Mouse (Mus musculus): Measurements from ENCODE around the gene Myh9.

Gene Myh9

GRCm38 (mm10) chr15:77827794-77828193 is 14.2 kb downstream of the Myh9 start:
- peak; percentile 73 for DNase-seq

GRCm38 (mm10) chr15:77827379-77827778 is 14.6 kb downstream of the Myh9 start:
- DNase-seq: no peak

- DNase-seq: peak; percentile 56
Measured at GRCm38 (mm10) chr15:77825382-77825781, 16.6 kb downstream of the Myh9 start.

DNA sequence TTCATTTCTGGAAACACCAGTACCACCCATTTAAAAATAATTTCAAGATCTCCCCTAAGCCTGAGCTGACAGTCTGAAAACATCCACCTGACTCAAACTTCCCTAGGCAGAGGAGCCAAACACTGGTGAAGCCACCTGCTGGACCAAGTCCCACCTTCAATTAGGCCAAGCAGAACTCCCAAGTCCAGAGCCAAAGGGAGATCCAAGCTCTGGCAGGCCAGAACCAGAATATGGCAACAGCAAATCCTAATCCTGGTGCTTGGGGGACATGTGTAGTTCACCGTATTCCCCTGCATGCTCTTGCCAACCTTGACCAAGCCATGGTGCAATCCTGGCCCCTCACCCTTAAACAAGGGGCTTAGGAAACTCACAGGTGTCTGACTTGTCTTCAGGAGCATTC is 17.7 kb downstream of the Myh9 start:
- no peak for DNase-seq

DNA sequence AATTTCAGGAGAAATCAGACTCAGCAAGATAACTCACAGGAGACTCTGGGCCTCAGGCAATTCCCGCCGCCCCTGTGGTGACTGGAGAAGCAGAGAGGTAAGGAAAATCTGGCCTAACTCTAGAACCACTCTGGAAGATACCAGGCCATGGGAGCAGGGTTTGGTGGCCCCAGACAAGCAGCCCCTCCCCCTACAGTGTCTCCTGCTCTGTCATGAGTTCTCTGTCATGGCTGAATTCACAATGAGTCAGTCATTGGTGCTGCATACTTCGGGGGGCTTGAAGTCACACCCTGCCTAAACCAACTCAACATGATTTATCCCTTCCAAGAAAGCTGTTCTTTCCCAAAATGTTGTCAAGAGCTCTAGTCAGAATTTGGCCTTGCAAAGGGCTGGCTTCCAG is 18.3 kb downstream of the Myh9 start:
- no peak for DNase-seq

DNA sequence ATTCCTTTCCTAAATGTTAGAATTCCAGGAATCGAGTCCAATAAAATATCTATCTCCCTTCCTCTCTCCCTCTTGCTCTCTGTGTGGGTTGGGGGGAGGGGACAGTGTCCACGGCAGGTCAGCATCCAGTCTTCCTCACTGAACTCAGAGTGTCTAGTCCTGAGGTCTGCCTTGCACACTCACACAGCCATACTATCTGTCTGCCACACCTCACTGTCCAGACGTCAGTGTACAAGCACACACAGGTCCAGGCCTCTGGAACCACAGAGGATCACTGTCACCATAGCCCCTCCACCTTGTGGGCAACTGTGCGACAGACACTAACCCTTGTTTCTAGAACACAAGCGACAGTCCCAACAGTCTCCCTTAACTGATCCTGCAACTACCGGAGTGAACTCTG is 18.8 kb downstream of the Myh9 start:
- no peak for DNase-seq

- DNase-seq: no peak
Measured at GRCm38 (mm10) chr15:77822671-77823070, 19.3 kb downstream of the Myh9 start.

DNA sequence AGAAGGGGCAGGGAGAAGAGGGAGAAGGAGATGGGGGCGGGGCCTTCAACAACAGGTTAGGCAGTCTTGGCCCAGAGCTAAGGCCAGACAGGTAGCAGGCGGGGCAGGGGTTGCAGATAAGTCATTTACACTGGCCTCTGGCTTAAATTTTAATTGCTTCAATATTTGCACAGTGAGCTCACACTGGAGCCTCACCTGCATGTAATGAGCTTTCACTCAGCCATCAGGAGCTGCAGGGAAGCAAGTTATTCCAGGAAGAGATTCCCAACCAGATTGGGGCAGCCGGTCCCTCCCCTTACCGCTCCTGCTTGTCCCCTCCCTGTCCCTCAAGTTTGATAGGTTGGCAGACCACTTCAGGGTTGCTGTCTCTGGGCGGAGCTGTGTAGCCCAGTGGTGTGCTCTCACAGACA is 19.9 kb downstream of the Myh9 start:
- peak; percentile 89 for DNase-seq

DNA sequence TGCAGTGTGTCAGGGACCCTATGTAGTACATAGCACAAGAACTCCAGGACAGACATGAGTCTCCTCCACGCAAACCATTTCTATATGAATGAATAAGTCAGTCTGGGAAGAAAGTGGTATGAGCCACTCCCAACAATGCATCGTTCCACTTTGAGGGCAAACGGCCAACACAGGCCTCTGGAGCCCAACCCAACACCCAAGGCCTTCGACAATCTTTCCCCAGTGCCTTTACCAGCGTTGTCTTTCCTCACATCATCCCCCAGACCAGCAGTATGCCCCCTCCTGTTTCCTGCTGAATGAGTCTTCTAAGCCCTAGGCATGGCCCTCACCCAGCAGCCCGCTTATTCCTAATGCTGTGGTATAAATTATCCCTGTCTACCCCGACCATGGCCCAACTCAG is 20.6 kb downstream of the Myh9 start:
- DNase-seq: no peak

GRCm38 (mm10) chr15:77820480-77821163 is 21.4 kb downstream of the Myh9 start:
- DNase-seq: peak; percentile 76

- DNase-seq: peak; percentile 92
Measured at GRCm38 (mm10) chr15:77819894-77820387, 22.0 kb downstream of the Myh9 start.

GRCm38 (mm10) chr15:77818556-77819158 is 23.3 kb downstream of the Myh9 start:
- no peak for DNase-seq

DNA sequence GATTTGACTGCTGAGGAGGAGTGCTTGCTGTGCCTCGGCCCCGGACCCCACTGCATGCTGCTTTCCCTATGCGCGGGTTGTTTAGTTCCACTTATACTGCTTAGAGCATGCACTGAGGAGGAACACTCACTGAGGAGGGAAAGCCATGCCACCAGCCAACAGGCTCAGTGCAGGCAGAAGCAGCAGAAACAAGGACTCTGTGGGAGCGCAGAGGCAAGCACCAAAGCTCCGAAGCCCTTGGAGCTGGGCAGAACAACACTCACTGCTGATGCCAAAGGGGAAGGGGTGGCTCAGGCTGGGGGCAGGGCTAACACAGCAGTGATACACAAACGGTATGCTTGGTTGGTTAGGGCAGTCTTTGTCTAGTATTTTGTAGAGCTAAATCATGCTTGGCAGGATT is 24.6 kb downstream of the Myh9 start:
- DNase-seq: no peak

GRCm38 (mm10) chr15:77816601-77816950 is 25.4 kb downstream of the Myh9 start:
- DNase-seq: no peak

DNA sequence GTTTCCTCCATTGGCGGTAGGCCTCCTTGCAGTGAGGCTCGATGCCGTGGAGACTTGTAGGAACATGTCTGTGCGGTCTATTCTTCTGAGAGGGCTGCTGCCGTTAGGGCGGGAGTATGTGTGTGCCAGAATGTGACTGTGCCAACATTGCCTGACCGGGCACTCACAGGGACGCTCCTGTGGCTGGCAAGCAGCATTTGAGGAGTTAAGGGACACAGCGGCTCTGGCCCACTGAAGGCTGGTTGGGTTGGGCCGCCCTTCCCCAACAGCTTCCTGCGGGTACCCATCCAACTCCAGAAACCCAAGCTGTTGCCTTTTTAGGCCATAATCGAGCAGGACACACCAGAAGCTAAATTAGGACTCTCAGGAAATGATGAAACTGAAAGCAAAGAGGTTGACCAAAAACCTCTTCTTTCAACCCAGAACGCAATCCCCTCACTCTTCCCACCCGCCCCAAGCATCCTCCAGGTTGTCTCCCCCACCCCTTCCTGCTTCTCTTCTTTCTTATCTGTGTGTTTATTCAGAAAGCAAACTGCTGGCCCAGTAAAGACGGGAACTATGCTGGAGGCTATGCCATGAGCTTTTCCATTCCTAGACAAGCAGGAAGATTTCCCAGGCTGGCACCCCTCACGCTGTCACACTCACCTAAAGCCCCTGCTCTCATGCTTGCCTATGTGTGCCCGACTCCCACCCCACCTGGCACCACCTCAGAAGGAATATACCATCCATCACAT is 25.9 kb downstream of the Myh9 start:
- DNase-seq: peak; percentile 72

DNA sequence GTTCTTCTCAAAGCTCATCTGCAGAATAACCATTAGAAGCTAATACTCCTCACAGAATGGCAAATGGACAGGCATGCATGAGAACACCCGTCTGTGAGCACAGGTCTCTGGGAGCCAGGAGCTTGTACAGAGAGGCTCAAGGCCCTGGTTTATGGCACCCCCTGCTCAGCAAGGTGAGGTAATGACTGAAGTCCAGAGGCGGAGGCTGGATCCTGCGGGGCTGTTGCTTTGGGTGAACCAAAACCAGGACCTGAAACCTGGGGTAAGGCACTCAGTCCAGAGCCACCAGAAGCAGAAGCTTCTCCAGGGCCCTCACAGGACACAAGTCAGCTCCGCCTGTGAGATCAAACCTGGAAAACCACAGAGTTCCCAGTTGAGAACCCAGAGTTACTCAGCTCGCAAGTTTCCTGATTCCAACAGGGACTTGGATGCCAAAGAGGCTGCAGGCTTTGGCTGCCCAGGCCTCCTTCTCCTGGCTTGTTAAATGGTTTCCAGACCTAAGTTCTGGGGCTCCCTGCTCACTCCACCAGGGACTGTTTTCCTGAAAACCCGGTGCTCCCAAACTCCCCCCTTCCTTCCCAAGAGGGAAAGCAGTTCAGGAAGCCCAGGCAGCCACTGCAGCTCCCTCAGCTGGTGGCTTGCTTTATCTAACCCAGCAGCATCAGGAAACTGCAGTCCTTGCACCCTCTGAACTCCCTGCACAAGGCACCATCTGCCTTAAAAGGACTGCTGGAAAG is 28.2 kb downstream of the Myh9 start:
- DNase-seq: no peak

DNA sequence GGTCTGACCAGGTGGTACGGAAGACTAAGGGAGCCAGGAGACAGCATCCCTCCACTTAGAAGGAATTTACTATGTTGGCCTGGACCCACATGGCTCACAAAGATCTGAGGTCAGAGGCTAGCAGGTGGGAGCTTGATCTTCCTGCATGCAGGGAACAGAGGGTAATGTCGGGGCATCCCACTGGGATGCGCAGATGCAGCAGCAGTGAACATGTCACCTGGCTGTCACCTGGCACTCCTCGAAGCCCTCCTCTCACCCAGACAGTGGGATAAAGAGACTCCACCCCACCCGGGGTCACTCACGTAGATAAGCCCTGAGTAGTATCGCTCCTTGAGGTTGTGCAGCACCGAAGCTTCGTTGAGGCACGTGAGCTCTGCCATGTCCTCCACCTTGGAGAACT is 29.4 kb downstream of the Myh9 start:
- DNase-seq: no peak

DNA sequence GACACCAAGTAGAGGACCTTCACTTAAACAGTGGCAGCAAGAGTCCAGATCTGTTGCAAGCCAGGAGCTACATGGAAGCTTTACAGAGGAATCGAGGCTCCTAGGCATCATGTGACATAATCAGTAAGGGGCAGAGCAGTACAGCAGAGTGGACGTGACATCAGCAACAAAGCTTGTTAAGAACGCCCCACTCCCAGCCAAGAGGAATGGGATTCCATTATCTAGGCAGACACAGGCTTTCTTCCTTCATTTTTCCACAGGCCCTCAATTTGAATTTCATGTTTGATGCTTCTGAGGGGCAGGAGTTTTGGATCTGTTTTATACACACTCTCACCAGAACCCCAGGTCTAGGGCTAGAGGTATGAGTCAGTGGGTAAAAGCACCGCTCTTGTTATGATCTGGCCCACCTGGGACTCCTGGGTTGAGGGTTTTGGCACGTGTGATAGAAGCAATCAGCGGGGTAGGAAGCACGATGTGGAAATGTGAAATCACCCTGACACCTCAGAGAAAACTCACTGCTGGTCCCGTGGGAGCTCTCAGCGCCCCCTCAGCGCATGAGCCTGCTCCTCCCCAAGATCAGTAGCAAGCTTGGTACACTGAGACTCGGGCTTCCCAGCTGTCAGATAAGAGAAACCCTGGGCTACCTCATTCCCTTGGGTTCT is 30.7 kb downstream of the Myh9 start:
- no peak for DNase-seq

- no peak for DNase-seq
Measured at GRCm38 (mm10) chr15:77810416-77811098, 31.4 kb downstream of the Myh9 start.

- no peak for DNase-seq
Measured at GRCm38 (mm10) chr15:77809434-77809833, 32.5 kb downstream of the Myh9 start.

DNA sequence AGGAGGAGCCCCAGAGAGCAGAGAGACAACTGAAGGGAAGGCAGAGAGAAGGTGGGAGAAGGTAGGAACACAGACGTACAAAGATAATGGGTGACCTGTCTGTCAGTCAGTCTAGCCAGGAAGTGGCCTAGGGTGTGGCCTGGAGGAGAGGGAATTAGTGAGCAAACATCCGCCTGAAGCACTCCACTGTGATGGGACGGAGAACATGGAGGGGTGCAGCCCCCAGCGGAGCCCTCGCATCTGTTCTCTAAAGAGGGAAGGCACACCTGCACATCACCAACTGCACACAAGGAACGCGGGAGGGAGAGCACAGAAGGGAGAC is 34.8 kb downstream of the Myh9 start:
- peak; percentile 50 for DNase-seq

DNA sequence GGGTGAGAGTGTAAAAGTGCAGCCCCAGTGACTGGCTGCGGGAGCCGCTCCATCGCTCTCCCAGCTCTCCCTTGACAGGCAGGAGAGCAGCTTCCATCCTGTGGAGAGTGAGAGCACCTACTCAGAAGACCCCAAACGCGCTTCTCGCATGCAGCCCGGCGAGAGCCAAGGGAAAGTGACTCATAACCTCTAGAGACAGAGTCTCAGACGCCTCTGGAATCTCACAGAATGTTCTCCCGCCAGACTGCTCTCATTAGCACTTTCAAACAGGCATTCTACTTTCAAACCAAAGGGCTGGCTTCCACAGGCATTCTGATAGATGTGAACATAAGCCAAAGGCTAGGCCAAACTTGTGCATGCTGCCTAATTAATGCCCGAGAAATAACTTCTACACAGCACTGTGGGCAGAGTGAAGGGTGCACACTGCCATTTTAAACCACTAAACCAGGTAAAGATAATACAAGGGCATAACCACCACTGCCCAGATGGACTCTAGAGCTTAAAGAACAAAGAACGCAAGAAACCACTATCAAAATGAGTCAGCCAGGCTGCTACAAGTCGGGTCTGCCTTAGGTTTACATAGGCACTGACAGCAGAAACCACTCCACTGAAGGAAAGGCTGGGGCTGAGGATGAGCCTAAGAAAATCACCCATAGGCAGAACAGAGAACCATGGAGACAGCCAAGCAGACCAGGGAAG is 35.3 kb downstream of the Myh9 start:
- no peak for DNase-seq
